Mouse (Mus musculus) heart, embryonic 14.5 days (tissue): ENCODE data around the gene Vat1l. TPM values are rescaled to one million over a fixed set of nuclear protein-coding genes. Genes with fewer than 3 reads are reported as not detected.

Experiments used
- ATAC-seq: fragments of 200-750 bp; cut with Nextera tagmentation; 2 replicates; pipeline ENCODE4 v1.8.0; 2017; ENCODE audit warnings: low read depth, moderate TSS enrichment; ENCODE audit not compliant: insufficient number of reproducible peaks, insufficient read depth, low FRiP score
- H3K27ac ChIP-seq, 2 experiments: fragments of 200-500 bp in 1 of 2; fragments of 300-500 bp in 1 of 2; sonication (generic) in 1 of 2; replicated peaks in 1 of 2; 2 replicates each; pipeline ENCODE4 v1.5.1; 2012 to 2014; ENCODE audit warnings: low read depth in 2 of 2, low read length in 2 of 2, control low read depth in 1 of 2, mild to moderate bottlenecking in 1 of 2, mixed read lengths in 1 of 2; ENCODE audit not compliant: control insufficient read depth in 1 of 2, insufficient read depth in 1 of 2
- H3K27me3 ChIP-seq: fragments of 300-500 bp; sonication (generic); 2 replicates; pipeline ENCODE4 v1.6.1; 2014; ENCODE audit warnings: mild to moderate bottlenecking, low read length, control low read depth; ENCODE audit not compliant: control insufficient read depth, insufficient read depth
- H3K36me3 ChIP-seq: fragments of 300-500 bp; sonication (generic); 2 replicates; pipeline ENCODE4 v1.6.1; 2014; ENCODE audit warnings: mild to moderate bottlenecking, control low read depth, low read length, mixed read lengths; ENCODE audit not compliant: control insufficient read depth, insufficient read depth
- H3K4me1 ChIP-seq, 2 experiments: fragments of 200-500 bp in 1 of 2; fragments of 300-500 bp in 1 of 2; sonication (generic) in 1 of 2; 2 replicates each; pipeline ENCODE4 v1.6.1; 2012 to 2014; ENCODE audit warnings: low read length in 2 of 2, control low read depth in 1 of 2, mixed read lengths in 1 of 2; ENCODE audit not compliant: control insufficient read depth in 2 of 2, insufficient read depth in 2 of 2
- H3K4me2 ChIP-seq: fragments of 300-500 bp; sonication (generic); 2 replicates; pipeline ENCODE4 v1.6.1; 2014; ENCODE audit warnings: mild to moderate bottlenecking, low read length
- H3K4me3 ChIP-seq, 2 experiments: fragments of 200-500 bp in 1 of 2; fragments of 300-500 bp in 1 of 2; sonication (generic) in 1 of 2; 2 replicates each; pipeline ENCODE4 v1.5.1; 2012 to 2014; ENCODE audit warnings: low read length in 2 of 2, mild to moderate bottlenecking in 2 of 2, control low read depth in 1 of 2, low read depth in 1 of 2, moderate library complexity in 1 of 2; ENCODE audit not compliant: control insufficient read depth in 1 of 2, insufficient read depth in 1 of 2
- H3K9ac ChIP-seq: fragments of 300-500 bp; sonication (generic); 2 replicates; pipeline ENCODE4 v1.6.1; 2014; ENCODE audit warnings: mild to moderate bottlenecking, low read length
- H3K9me3 ChIP-seq: fragments of 300-500 bp; sonication (generic); 2 replicates; pipeline ENCODE4 v1.6.1; 2016; ENCODE audit warnings: low read length, control low read depth; ENCODE audit not compliant: control insufficient read depth
- WGBS: fragments of 180-500 bp; shearing (Covaris S2); extraction: QIAGEN DNeasy Blood & Tissue Kit; methylation state at CpG from one replicate; pipeline ENCODE4 v1.1.7; 2014; 5-methylcytosine and 5-hydroxymethylcytosine counted together
- polyA plus RNA-seq: library from polyadenylated mRNA; unstranded; fragments of >200 nt; fragmentation: Nextera tagmentation; extraction: Ambion mirVana; gene quantifications from 2 replicates; pipeline ENCODE4 v1.2.1, GENCODE M21; 2014

Gene Vat1l
- polyA plus RNA-seq, 1 experiment from 2014 or later = 0.20 TPM

DNA sequence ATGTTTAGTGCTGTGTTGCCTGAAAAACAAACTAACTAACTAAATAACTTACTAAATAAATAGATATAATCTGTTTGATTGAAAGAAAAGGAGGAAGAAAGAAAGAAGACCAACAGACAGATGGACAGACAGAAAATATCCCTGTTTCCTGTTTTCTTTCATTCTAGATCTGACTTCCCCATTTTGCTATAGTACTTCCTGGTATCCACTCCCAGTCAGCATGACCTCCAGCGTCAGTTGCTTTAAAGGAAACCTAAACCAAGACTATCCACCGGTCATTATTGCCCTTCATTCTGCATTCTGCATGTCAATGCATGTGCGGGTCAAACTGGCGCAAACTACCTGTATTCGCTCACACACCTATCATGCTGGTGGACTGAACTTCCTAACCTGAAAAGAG lies 12.1 kb upstream of the Vat1l start:
- WGBS = 85% methylated on average over 5 of the region's 5 CpGs
- no peaks in the 10 kb centered on the region for H3K4me1 ChIP-seq
- H3K9ac ChIP-seq = no peak overlapping the region
- H3K4me2 ChIP-seq = no peak overlapping the region
- H3K4me3 ChIP-seq = no peak overlapping the region
- H3K27me3 ChIP-seq = no peaks in the 10 kb centered on the region
- no peaks in the 10 kb centered on the region for H3K9me3 ChIP-seq
- ATAC-seq = no peak
- H3K27ac ChIP-seq = no peak overlapping the region
- H3K36me3 ChIP-seq = no peaks in the 10 kb centered on the region

DNA sequence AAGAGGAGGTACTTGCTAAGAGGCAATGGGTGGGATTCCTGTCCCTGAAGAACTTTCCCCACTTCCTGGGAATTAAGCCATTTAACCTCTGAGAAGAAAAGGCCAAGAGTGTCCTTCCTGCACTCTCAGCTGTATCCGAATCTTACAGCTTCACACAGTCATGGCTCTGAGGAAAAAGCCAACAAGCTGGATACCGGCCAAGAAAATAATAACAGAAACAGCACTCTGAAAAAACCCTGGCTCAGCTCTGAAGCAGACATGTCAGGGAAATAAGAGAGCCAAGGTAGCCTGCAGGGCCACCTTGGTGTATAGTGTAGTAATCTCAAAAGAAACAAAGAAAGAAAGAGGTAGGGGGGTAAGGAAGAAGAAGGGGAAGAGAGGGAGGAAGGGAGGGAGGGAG lies 6.4 kb upstream of the Vat1l start:
- no peak for ATAC-seq
- Histone ChIP-seq H3K4me3 (no peak overlapping the region), H3K9ac (no peak overlapping the region), H3K4me1 (no peaks in the 10 kb centered on the region), H3K27ac (no peak overlapping the region), H3K4me2 (no peak overlapping the region), H3K27me3 (peaks cover 5% of the 10 kb centered on the region), H3K9me3 (no peaks in the 10 kb centered on the region), H3K36me3 (no peaks in the 10 kb centered on the region)
- WGBS = 40% methylated on average over 2 of the region's 2 CpGs

DNA sequence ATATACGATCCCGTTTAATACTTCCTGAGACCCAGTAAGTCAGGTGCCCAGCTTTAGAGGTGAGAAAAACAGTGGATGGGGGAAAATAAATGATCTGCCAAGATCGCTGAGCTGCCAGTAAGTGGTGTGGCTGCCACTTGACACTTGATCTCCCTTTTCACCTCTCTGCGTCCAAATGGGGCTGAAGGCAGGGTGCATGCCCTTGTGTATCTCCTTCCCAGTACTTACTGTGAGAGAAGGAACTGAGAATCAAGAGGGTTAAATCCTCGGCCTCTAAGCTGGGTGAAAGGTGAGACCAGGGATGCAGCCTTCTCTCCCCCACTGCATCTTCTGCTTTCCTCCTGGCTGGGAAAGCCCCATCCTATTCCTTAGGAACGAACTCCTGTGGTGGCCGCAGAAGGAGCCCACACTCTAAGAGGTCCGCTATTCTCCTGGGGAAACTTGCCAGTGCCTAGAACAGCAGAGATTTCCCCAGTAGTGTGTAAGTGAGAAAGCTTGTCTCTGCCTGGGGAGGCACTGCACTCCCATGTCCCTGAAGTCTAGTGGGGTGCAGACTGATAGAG lies 1.1 kb downstream of the Vat1l start:
- no peaks in the 10 kb centered on the region for H3K36me3 ChIP-seq
- H3K9ac ChIP-seq = no peak overlapping the region
- ATAC-seq = no peak
- H3K27me3 ChIP-seq = peaks cover 38% of the 10 kb centered on the region
- peaks cover 4% of the 10 kb centered on the region; the same call in 1 of the 2 replicates for H3K9me3 ChIP-seq
- 7% methylated on average over 8 of the region's 8 CpGs for WGBS
- H3K4me1 ChIP-seq = peaks cover 0 to 6% of the 10 kb centered on the region in 2 experiments; a peak in 3 of 4 replicates
- peak overlapping the region; percentile 78 for H3K4me2 ChIP-seq
- H3K27ac ChIP-seq = no peak overlapping the region
- no peak overlapping the region for H3K4me3 ChIP-seq

DNA sequence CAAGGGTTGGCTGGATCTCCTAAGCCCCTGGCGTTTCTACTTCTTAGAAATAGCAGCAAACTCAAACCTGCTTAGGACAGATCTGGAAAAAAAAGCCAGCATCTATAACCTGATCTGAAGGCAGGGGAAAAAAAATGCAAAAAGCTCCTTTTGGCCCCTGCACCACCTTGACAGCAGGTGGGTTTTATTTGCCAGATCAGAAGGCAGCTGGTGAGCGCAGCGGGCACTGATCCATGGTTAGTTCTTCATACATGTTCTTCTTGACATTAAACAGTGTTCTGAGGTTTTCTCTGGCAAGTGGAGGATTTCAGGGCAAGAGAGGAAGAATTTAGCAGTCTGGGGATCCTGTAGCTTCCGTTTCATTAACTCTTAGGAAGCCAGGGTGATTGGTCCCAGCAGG lies 1.6 kb downstream of the Vat1l start:
- WGBS = 49% methylated on average over 4 of the region's 4 CpGs

DNA sequence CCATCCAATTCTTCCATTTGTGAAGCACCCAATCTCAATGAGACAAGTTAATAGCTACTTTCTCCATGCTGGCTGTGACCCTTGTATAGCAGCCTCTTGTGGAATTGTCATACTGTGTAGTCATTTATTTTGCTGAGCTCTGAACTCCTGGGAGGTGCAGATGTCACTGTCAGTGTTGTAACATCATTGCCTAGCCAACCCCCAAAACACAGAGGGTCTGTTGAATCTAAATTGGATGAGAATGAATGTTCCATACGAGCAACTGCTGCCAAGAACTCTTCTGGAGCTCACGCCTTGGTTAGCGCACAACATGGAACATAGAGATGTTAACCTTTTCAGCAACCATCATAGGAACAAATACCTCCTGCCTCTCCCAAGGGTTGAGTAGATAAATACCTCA lies 15.4 kb downstream of the Vat1l start:
- no peak overlapping the region for H3K4me3 ChIP-seq
- H3K4me2 ChIP-seq = no peak overlapping the region
- no peaks in the 10 kb centered on the region for H3K27me3 ChIP-seq
- no peaks in the 10 kb centered on the region; a peak in 1 of 4 replicates for H3K4me1 ChIP-seq
- no peak for ATAC-seq
- no peak overlapping the region for H3K9ac ChIP-seq
- 84% methylated on average over 3 of the region's 3 CpGs for WGBS
- H3K9me3 ChIP-seq = no peaks in the 10 kb centered on the region
- H3K27ac ChIP-seq = no peak overlapping the region
- H3K36me3 ChIP-seq = no peaks in the 10 kb centered on the region

More for the DNA sequence above, 1.6 kb downstream of the Vat1l start:
- Histone ChIP-seq H3K9me3 (peaks cover 6% of the 10 kb centered on the region; the same call in 1 of the 2 replicates), H3K4me1 (peaks cover 0 to 6% of the 10 kb centered on the region in 2 experiments; a peak in 3 of 4 replicates), H3K4me2 (no peak overlapping the region), H3K4me3 (no peak overlapping the region), H3K27me3 (peaks cover 38% of the 10 kb centered on the region), H3K27ac (no peak overlapping the region), H3K36me3 (no peaks in the 10 kb centered on the region), H3K9ac (no peak overlapping the region)
- ATAC-seq = no peak

DNA sequence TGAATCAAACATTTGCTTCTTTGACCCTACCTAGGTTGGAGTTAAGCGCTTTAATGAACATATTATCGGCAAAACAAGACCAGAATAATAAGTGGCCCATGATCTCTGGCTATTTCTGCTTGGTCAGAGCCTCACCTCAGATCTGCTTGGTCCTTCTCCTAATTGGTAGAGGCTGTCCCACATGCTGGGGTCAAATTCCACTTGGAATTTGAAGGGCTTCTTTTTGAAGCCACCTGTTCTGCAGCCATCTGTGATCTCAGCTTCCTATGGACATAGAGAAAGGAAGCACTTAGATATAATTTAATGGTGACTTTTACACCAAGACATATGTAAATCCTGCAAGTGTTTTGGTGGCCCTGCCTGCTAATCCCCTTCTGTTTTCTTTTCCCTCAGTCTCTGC lies 16.6 kb downstream of the Vat1l start:
- no peak for ATAC-seq
- H3K4me1 ChIP-seq = no peaks in the 10 kb centered on the region
- H3K4me2 ChIP-seq = no peak overlapping the region
- H3K9ac ChIP-seq = no peak overlapping the region
- WGBS = 90% methylated on average over 2 of the region's 2 CpGs
- H3K4me3 ChIP-seq = no peak overlapping the region
- H3K27ac ChIP-seq = no peak overlapping the region
- H3K36me3 ChIP-seq = no peaks in the 10 kb centered on the region
- H3K9me3 ChIP-seq = no peaks in the 10 kb centered on the region
- no peaks in the 10 kb centered on the region for H3K27me3 ChIP-seq

DNA sequence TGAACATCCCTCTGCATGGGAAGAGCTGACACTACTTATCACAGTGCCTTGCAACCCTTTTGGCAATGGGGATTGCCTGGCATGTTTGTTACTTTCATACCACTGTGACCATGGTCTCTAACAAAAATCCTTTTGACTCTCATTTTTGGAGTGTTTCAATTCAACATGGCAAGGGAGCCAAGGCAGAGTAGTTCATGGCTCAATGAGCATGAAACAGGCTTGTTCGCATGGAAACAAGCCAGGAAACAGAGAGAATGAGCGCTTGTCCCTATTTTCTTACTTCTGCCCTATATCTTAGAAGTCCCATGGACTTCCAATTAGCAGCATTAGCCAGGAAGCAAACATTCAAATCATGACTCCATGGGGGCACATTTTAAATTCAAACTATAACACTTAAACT lies 18.6 kb downstream of the Vat1l start:
- 86% methylated on average over 2 of the region's 2 CpGs for WGBS
- Histone ChIP-seq H3K9me3 (no peaks in the 10 kb centered on the region), H3K27me3 (no peaks in the 10 kb centered on the region), H3K36me3 (no peaks in the 10 kb centered on the region), H3K4me1 (no peaks in the 10 kb centered on the region), H3K4me2 (no peak overlapping the region), H3K27ac (no peak overlapping the region), H3K4me3 (no peak overlapping the region), H3K9ac (no peak overlapping the region)
- ATAC-seq = no peak
